Mouse (Mus musculus) small intestine, adult 2 months (tissue): ENCODE measurements around the gene Oas1f.

Experiments used
- CTCF ChIP-seq: fragments of 200-500 bp; IDR thresholded peaks from 2 replicates; pipeline ENCODE4 v1.5.1; 2012; ENCODE audit warnings: low read depth, mild to moderate bottlenecking, control low read depth, inconsistent platforms, low read length, moderate library complexity, mixed read lengths; ENCODE audit not compliant: insufficient replicate concordance, insufficient read length; ENCODE audit errors: extremely low read depth
- POLR2A ChIP-seq: fragments of 200-500 bp; IDR thresholded peaks from 2 replicates; pipeline ENCODE4 v1.6.1; 2012; ENCODE audit warnings: low read depth, mild to moderate bottlenecking, control low read depth, inconsistent platforms, low read length, moderate library complexity

GRCm38 (mm10) chr5:120815949-120816348, 31.2 kb upstream of the Oas1f start:
- TF ChIP-seq CTCF (peak; percentile 56; the same call in 1 of the 2 replicates), POLR2A (no peak)
